Mouse (Mus musculus): ENCODE measurements around the gene Rbm38. TPM values are rescaled to one million over a fixed set of nuclear protein-coding genes. Genes with fewer than 3 reads are reported as not detected.
A peak's percentile ranks its signal among the peaks of the same experiment; 100 is the strongest.

Rbm38 gene
- polyA plus RNA-seq, 1 experiment from 2014 or later, result 350 TPM

GRCm38 (mm10) chr2:173027169-173027823, 7.0 kb downstream of the Rbm38 start:
- H3K36me3 ChIP-seq (ENCODE audit: control insufficient read depth, insufficient read depth), result peaks cover 98% of the 10 kb centered on the region
- H3K9ac ChIP-seq (ENCODE audit: low read depth, low read length), result peak overlapping the region; percentile 97

GRCm38 (mm10) chr2:173027824-173028495, 7.7 kb downstream of the Rbm38 start:
- ATAC-seq (ENCODE audit: low read depth), result no peak
- Histone ChIP-seq H3K4me2 (ENCODE audit: low read depth, low read length) (peak overlapping the region; percentile 86), H3K9ac (ENCODE audit: low read depth, low read length) (peak overlapping the region; percentile 97), H3K36me3 (ENCODE audit: control insufficient read depth, insufficient read depth) (peaks cover 99% of the 10 kb centered on the region), H3K27me3 (ENCODE audit: control insufficient read depth, insufficient read depth, low read depth, low read length) (no peaks in the 10 kb centered on the region), H3K9me3 (replicated peaks; ENCODE audit: control insufficient read depth, low read length) (no peaks in the 10 kb centered on the region), H3K4me1 (ENCODE audit: control insufficient read depth, low read depth, low read length) (peaks cover 94% of the 10 kb centered on the region), H3K27ac (ENCODE audit: low read length) (peak overlapping the region; percentile 91), H3K4me3 (ENCODE audit: low read depth, low read length) (peak overlapping the region; percentile 98)
- WGBS (ENCODE audit: insufficient replicate concordance), result 64% methylated on average over 4 of the region's 4 CpGs

More at GRCm38 (mm10) chr2:173027169-173027823, 7.0 kb downstream of the Rbm38 start:
- Histone ChIP-seq H3K4me3 (ENCODE audit: low read depth, low read length) (peak overlapping the region; percentile 98), H3K4me2 (ENCODE audit: low read depth, low read length) (peak overlapping the region; percentile 86), H3K27ac (ENCODE audit: low read length) (peak overlapping the region; percentile 91), H3K4me1 (ENCODE audit: control insufficient read depth, low read depth, low read length) (peaks cover 87% of the 10 kb centered on the region), H3K27me3 (ENCODE audit: control insufficient read depth, insufficient read depth, low read depth, low read length) (no peaks in the 10 kb centered on the region), H3K9me3 (replicated peaks; ENCODE audit: control insufficient read depth, low read length) (no peaks in the 10 kb centered on the region)
- 88% methylated on average over 6 of the region's 6 CpGs for WGBS (ENCODE audit: insufficient replicate concordance)
- ATAC-seq (ENCODE audit: low read depth), result no peak

DNA sequence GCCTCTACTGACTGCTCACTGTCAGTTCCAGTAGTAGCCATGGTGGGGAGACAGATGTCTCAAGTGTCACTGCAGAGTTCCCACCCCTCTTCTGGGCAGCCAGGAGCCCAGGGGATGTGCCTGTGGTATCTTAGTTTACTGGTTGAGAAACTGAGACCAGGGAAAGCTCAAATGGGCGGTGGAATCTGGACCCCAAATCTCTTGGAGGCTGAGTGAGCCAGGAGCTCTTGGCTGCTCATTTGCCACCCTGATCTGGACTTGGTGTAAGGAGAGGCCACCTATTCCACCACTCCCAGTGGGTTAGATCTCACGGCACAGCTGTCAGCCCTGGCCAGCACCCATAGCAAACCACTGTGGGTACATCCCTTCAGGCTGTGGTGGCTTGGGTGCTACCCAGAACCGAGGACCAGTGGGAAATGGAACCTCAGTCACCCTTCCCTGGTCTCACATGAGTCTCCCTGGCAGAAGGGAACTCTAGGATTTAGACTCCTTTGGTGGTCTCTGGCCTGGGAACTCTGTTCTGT, 8.3 kb downstream of the Rbm38 start:
- peaks cover 99% of the 10 kb centered on the region for H3K36me3 ChIP-seq (ENCODE audit: control insufficient read depth, insufficient read depth)

DNA sequence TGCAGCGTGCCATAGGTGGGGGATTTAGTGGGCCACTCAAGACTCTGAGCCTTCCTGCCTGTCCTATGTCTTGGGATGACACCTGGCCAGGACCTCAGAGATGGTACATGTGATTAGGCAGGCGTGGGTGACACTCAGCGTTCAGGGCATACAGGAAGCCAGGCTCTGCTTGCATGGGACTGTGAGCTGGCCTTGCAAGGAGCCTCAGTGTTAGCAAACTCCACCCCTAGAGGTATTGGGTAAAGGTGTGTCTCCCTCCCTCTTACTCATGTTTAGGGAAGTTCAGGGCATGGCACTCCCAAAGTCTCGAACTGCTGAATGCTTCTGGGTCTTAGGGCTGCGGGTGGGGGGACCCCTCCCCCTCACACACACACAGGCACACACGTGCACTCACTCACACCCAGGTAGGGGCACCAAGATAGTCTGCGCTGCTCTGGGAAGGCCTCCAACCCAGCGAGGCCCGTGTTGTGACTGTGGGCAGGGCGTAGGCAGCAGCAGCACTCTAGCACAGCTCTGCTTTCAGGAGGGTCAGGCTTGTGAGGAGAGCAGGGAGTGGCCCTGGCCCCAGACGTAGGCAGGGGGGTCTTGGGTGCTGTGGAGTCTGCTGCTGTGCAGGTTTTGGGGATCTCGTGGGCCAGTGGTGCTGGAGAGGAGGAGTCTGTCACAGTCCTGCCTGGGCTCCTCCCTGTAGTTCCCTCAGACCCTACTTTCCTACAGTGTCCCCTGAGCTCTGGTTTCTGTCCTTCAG, 10.5 kb downstream of the Rbm38 start:
- Histone ChIP-seq H3K36me3 (ENCODE audit: control insufficient read depth, insufficient read depth) (peaks cover 96% of the 10 kb centered on the region), H3K27ac (ENCODE audit: low read length) (peak overlapping the region; percentile 72), H3K9ac (ENCODE audit: low read depth, low read length) (peak overlapping the region; percentile 32; the same call in 1 of the 2 replicates), H3K4me1 (ENCODE audit: control insufficient read depth, low read depth, low read length) (peaks cover 100% of the 10 kb centered on the region), H3K4me2 (ENCODE audit: low read depth, low read length) (peak overlapping the region; percentile 38; the same call in 1 of the 2 replicates), H3K9me3 (replicated peaks; ENCODE audit: control insufficient read depth, low read length) (no peaks in the 10 kb centered on the region), H3K27me3 (ENCODE audit: control insufficient read depth, insufficient read depth, low read depth, low read length) (no peaks in the 10 kb centered on the region), H3K4me3 (ENCODE audit: low read depth, low read length) (peak overlapping the region; percentile 18)
- 55% methylated on average over 12 of the region's 12 CpGs for WGBS (ENCODE audit: insufficient replicate concordance)
- no peak for ATAC-seq (ENCODE audit: low read depth)

More for the DNA sequence above, 8.3 kb downstream of the Rbm38 start:
- Histone ChIP-seq H3K4me3 (ENCODE audit: low read depth, low read length) (peak overlapping the region; percentile 98), H3K27ac (ENCODE audit: low read length) (peak overlapping the region; percentile 91), H3K4me1 (ENCODE audit: control insufficient read depth, low read depth, low read length) (peaks cover 98% of the 10 kb centered on the region), H3K9ac (ENCODE audit: low read depth, low read length) (peak overlapping the region; percentile 45), H3K4me2 (ENCODE audit: low read depth, low read length) (peak overlapping the region; percentile 86), H3K27me3 (ENCODE audit: control insufficient read depth, insufficient read depth, low read depth, low read length) (no peaks in the 10 kb centered on the region), H3K9me3 (replicated peaks; ENCODE audit: control insufficient read depth, low read length) (no peaks in the 10 kb centered on the region)
- no peak for ATAC-seq (ENCODE audit: low read depth)
- 87% methylated on average over 3 of the region's 3 CpGs for WGBS (ENCODE audit: insufficient replicate concordance)

- peak overlapping the region; percentile 100 for H3K27ac ChIP-seq (ENCODE audit: low read length)
These were observed 13.2 kb downstream of the Rbm38 start for GRCm38 (mm10) chr2:173033531-173033930.

DNA sequence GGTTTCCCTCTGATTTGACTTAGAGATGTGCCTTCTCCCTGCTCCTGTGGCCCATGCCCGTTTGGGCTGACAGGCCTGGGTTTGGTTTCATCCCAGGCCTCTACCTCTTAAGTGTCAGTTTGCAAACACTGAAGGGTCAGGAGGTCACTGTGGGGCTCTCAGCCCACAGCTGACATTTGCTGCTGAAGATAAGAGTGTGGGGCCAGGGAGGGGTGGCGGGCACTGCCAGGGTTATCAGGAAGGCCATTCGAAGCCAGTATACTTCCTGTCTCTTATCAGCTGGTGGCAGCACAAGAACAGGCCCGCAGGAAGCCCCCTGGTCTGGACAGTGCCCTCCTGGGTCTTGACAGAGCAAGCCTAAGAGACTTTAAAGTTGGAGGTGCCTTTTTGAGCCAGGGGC, 14.7 kb downstream of the Rbm38 start:
- H3K9me3 ChIP-seq (replicated peaks; ENCODE audit: control insufficient read depth, low read length), result no peaks in the 10 kb centered on the region
- H3K4me2 ChIP-seq (ENCODE audit: low read depth, low read length), result peak overlapping the region; percentile 67
- H3K4me3 ChIP-seq (ENCODE audit: low read depth, low read length), result peak overlapping the region; percentile 26
- peaks cover 60% of the 10 kb centered on the region for H3K36me3 ChIP-seq (ENCODE audit: control insufficient read depth, insufficient read depth)
- peaks cover 97% of the 10 kb centered on the region for H3K4me1 ChIP-seq (ENCODE audit: control insufficient read depth, low read depth, low read length)
- ATAC-seq (ENCODE audit: low read depth), result peak; percentile 62
- 9% methylated on average over 4 of the region's 4 CpGs for WGBS (ENCODE audit: insufficient replicate concordance)
- no peaks in the 10 kb centered on the region for H3K27me3 ChIP-seq (ENCODE audit: control insufficient read depth, insufficient read depth, low read depth, low read length)
- peak overlapping the region; percentile 83 for H3K9ac ChIP-seq (ENCODE audit: low read depth, low read length)
- peak overlapping the region; percentile 100 for H3K27ac ChIP-seq (ENCODE audit: low read length)

More at GRCm38 (mm10) chr2:173033531-173033930, 13.2 kb downstream of the Rbm38 start:
- H3K9me3 ChIP-seq (replicated peaks; ENCODE audit: control insufficient read depth, low read length), result no peaks in the 10 kb centered on the region
- no peaks in the 10 kb centered on the region for H3K27me3 ChIP-seq (ENCODE audit: control insufficient read depth, insufficient read depth, low read depth, low read length)
- H3K36me3 ChIP-seq (ENCODE audit: control insufficient read depth, insufficient read depth), result peaks cover 74% of the 10 kb centered on the region
- peak overlapping the region; percentile 67 for H3K4me2 ChIP-seq (ENCODE audit: low read depth, low read length)
- WGBS (ENCODE audit: insufficient replicate concordance), result 82% methylated on average over 13 of the region's 13 CpGs
- ATAC-seq (ENCODE audit: low read depth), result no peak
- peak overlapping the region; percentile 26 for H3K4me3 ChIP-seq (ENCODE audit: low read depth, low read length)
- peak overlapping the region; percentile 83 for H3K9ac ChIP-seq (ENCODE audit: low read depth, low read length)
- H3K4me1 ChIP-seq (ENCODE audit: control insufficient read depth, low read depth, low read length), result peaks cover 97% of the 10 kb centered on the region

DNA sequence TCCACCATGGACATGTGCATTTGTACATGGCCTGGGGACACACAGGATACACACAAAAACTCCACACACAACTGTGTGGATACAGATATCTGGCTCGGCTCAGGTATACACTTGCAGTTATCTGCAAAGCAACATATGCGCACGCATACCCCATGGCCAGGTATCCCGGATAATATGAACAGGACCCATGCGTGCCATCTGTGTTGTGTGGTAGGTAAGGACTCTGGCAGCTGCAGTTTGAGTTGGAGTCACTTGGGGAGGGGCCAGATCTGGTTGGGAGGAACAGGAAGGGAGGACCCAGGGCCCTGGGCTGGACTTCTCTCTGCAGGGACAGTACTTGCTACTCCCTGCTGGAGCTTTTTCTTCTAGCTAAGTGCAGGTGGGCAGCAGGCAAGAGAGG, 15.4 kb downstream of the Rbm38 start:
- peaks cover 53% of the 10 kb centered on the region for H3K36me3 ChIP-seq (ENCODE audit: control insufficient read depth, insufficient read depth)
- H3K4me1 ChIP-seq (ENCODE audit: control insufficient read depth, low read depth, low read length), result peaks cover 97% of the 10 kb centered on the region
- 34% methylated on average over 5 of the region's 5 CpGs for WGBS (ENCODE audit: insufficient replicate concordance)
- peak overlapping the region; percentile 100 for H3K27ac ChIP-seq (ENCODE audit: low read length)
- H3K9ac ChIP-seq (ENCODE audit: low read depth, low read length), result peak overlapping the region; percentile 83
- no peak for ATAC-seq (ENCODE audit: low read depth)
- H3K4me2 ChIP-seq (ENCODE audit: low read depth, low read length), result peak overlapping the region; percentile 67
- no peaks in the 10 kb centered on the region for H3K27me3 ChIP-seq (ENCODE audit: control insufficient read depth, insufficient read depth, low read depth, low read length)
- peak overlapping the region; percentile 26 for H3K4me3 ChIP-seq (ENCODE audit: low read depth, low read length)
- no peaks in the 10 kb centered on the region for H3K9me3 ChIP-seq (replicated peaks; ENCODE audit: control insufficient read depth, low read length)

- Histone ChIP-seq H3K4me1 (ENCODE audit: control insufficient read depth, low read depth, low read length) (peaks cover 97% of the 10 kb centered on the region), H3K4me3 (ENCODE audit: low read depth, low read length) (peak overlapping the region; percentile 32), H3K9ac (ENCODE audit: low read depth, low read length) (peak overlapping the region; percentile 83), H3K4me2 (ENCODE audit: low read depth, low read length) (peak overlapping the region; percentile 67), H3K27me3 (ENCODE audit: control insufficient read depth, insufficient read depth, low read depth, low read length) (no peaks in the 10 kb centered on the region), H3K9me3 (replicated peaks; ENCODE audit: control insufficient read depth, low read length) (no peaks in the 10 kb centered on the region), H3K36me3 (ENCODE audit: control insufficient read depth, insufficient read depth) (peaks cover 49% of the 10 kb centered on the region), H3K27ac (ENCODE audit: low read length) (peak overlapping the region; percentile 100)
- WGBS (ENCODE audit: insufficient replicate concordance), result 62% methylated on average over 5 of the region's 5 CpGs
- ATAC-seq (ENCODE audit: low read depth), result no peak
These were observed 15.8 kb downstream of the Rbm38 start for GRCm38 (mm10) chr2:173036055-173036454.

Data from liver, embryonic 16.5 days (tissue).